Mouse (Mus musculus) c-Kit-positive CD71-positive TER-119-positive erythroid progenitor cells, embryonic 14.5 days (primary cell): ENCODE results near the gene Cdc42se1.

Experiments used
- DNase-seq: peaks from one replicate; pipeline ENCODE4 v3.0.0-alpha.2; 2013; ENCODE audit warnings: low spot score

The Cdc42se1 gene

DNA sequence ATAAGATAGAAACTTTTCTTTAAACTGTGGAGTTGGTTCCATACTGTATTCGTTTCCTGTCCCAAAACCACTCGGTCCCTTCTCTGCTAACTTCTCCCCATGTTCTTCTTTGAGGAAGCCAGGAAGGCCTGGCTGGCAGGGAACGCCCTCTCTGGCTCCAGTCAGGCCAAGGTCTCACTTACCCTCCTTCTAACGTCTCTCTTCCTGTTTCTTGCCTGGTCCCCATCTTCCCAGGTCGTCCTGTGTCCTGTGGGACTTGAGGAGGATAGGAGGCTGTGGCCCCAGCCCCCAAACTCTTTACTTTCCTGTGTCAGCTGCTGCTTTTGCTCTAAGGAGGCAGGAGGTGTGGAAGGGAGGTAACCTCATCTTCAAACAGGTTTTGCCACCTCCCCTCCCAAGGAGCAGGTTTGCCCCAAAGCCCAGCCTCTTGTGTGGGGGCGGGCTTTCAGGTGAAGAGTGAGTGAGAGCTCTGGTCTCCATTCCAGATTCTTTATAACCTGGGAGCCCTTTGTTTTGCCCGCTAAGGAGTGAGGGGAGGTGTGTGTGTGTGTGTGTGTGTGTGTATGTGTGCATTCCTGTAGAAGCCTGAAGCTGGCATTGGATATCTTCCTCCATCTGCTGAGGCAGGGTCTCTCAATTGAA lies 22.4 kb downstream of the Cdc42se1 start, which contains the start of gene Bnipl:
Bnipl (minus strand) TSS at position 411 of the 642 bp plus-strand sequence.
- DNase-seq, result no peak

DNA sequence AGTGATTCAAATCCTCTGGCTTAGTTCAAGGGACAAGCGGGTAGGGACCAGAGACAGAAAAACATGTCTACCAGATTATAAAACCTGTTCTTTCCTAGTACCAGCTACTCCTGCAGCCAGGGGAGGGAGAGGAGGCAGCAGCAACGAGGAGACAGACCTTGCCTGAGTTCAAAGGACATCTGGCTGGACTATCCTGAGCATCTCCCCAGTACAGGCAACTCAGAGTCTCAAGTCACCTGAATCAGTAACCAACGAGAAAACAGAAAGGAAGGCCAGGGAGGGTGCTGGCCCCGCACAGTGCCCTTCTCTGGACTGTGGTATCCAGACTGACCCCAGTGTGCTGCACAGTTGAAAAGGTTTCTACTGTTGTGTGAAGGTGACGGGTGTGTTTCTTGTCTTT lies 28.4 kb downstream of the Cdc42se1 start:
- no peak for DNase-seq

DNA sequence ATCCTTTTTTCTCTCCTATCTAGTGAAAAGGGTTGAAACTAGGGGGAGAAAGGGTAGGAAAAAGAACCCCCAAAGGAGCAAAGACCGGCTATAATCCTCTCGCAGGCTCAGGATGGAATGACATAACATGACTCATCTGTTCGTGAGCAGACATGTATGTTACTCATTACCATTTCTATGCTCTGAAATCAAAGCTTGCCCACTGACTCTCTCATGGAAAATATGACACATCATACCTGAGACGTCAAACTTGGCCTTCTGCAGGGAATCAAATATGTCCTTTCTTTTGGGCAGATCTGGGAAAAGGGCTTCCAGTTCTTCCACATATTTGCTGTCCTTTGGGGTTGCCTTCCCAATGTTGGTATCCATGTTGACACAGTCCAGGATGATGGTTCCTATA lies 33.4 kb downstream of the Cdc42se1 start:
- no peak for DNase-seq

DNA sequence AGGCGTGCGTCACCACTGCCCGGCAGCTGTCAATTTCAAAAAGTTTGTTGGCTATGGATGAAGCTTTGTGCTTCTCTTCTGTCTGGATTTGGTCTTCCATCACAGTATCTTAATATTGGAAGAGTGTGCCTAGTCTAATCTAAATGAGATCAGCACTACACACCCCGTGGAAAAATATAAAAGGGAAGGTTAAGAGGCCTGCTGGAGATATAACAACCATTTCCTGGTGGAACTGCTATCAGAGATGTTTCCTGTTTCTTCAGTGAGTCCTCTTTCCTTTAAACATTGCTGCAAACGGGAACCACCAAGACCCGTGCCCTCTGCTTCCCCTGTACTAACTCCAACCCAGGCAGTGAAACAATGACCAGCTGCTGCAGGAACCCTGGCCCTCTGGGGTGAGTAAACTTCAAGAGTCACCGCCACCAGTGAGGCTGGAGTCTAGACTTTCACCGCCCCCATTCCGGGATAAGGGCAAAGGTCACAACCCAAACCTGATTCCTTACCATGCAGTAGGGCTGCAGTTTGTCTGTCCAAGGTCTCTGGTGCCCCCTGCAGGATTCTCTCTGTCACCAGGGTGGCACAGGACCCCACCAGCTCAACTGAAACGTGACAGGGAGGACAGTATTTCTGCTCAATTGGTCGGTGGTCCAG lies 34.7 kb downstream of the Cdc42se1 start:
- peak; percentile 63 for DNase-seq

DNA sequence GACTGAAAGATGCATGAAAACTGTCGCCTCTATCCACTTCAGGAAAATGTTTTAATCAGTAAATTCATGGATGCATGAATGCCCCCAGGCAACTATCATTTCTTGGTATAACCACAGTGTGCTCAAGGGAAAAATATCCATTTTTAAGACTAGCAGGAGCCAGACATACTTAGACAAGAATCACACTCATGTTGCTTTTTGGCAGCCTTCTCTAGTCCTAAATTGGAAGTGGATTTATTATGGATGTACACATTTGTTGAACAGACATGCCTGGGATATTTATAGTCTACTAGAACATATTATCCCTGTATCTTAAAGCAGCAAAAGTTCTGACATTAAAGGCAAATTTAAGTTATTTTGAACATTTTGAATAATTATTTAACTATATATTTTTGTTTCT lies 36.2 kb downstream of the Cdc42se1 start:
- DNase-seq, result no peak

DNA sequence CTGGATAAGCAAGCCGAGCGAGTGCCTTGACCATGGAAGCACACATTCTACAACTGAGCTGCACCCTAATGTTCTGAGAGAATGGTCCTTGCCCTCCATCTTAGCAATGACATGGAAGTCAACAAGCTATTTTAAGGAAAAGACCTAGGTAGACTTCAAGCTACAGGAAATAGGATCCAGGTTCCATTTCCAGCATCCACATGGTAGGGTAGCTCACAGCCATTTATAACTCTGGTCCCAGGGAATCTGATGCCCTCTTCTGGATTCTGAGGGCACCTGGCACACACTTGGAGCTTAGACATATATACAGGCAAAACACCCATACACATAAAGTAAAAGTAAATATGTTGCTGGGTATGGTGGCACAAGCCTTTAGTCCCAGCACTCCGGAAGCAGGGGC lies 37.5 kb downstream of the Cdc42se1 start:
- DNase-seq, result no peak

DNA sequence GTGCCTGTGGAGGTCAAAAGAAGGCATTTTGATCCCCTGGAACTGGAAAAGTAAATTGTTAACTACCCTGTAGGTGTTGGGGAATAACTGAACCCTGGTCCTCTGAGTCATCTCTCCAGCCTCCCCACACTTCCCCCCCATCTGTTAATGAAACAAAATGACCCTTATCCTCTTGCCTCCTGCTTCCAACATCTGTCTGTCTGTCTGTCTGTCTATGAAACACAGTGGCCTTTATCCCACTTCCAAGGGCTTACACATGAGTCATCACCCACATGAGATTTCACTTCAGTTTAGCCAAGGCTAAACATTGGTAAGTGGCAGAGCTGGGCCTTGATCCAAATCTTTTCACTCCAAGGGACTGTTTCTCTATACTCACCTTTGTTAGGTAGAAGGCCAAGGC lies 39.3 kb downstream of the Cdc42se1 start:
- no peak for DNase-seq

DNA sequence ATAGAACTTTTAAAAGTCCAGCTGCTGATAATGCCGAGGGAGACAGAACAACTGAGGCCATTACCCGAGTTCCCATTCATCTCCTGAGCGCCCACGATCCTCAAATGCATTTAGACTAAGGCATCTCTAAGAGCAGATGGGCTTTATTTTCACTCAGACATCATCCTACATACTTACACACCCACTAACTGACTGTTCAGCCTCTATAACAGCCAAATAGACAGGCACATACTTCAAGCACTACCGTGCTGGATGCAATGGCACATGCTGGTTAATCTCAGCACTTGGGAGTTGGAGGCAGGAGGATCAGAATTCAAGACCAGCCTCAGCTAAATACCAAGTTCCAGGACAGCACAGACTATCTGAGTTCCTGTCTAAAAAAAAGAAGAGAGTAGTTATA lies 41.3 kb downstream of the Cdc42se1 start:
- DNase-seq, result no peak

DNA sequence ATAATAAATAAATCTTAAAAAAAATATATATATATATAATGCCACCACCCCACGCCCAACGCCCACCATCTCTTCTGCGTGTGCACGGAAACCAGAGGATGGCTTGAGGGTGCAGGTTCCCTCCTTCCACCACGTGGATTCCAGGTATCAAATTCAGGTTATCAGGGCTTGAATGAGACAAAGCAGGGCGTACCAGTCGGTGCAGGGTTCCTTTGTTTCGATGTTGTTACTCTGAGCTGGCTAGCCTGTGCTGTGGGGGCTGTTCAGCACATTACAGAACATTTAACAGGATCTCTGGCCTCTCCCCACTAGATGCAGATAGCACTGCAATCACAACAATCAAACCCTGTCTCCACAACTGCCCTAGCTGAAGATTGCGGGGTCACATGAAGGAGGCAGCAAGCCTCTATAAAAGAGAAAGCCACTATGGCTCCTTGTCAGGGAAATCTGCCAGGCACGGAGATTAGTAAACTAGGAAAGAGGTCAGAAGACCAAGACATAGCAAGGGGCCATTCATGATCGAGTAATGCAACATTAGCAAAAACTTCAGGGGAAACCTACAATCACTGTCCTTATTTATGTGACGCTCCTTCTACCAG lies 42.3 kb downstream of the Cdc42se1 start:
- no peak for DNase-seq

DNA sequence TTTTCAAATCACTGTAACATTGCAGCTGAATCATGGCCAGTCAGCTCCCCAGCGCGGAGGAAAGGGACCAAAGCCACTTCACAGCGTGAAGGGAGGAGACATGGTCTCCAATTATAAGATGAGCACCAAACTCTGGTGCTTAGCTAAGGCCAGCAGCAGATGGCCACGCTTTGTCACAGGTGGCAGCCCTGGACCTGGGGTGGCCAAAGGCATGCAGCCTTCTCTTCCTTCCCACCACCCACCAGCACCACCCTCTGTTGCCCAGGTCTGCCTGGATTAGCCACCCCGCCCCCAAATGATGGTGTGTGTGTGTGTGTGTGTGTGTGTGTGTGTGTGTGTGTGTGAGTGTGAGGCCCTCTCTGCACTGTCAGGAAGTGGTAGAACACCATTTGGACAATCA lies 44.9 kb downstream of the Cdc42se1 start:
- no peak for DNase-seq

DNA sequence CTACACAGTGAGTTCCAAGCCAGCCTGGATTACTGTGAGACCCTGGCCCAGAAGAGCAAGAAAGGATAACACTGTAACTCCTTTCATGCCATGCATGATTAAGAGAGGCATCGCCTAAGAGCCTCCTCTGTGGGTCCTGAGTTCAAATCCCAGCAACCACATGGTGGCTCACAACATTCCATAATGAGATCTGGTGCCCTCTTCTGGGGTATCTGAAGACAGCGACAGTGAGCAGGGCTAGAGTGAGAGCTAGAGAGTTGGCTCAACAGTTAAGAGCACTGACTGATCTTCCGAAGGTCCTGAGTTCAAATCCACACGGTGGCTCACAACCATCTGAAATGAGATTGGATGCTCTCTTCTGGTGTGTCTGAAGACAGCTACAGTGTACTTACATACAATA lies 45.9 kb downstream of the Cdc42se1 start:
- no peak for DNase-seq

DNA sequence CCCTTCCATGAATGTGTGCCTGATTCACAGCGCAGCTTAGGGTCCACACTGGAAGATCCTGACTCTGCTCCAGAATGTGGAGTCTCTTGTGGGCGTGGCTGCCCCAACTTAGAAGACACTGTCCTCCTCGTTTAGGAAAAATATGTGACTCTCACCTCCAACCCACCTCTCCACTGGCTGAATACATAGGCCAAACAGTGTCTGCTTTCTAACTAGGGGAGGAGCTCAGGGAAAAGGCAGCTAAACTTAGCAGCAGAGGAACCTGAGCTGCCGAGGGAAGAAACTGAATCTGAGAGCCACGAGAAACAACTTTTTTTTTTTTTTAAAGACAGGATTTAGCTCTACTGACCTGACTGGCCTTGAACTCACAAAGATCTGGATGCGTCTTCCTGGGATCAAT lies 46.6 kb downstream of the Cdc42se1 start:
- no peak for DNase-seq

DNA sequence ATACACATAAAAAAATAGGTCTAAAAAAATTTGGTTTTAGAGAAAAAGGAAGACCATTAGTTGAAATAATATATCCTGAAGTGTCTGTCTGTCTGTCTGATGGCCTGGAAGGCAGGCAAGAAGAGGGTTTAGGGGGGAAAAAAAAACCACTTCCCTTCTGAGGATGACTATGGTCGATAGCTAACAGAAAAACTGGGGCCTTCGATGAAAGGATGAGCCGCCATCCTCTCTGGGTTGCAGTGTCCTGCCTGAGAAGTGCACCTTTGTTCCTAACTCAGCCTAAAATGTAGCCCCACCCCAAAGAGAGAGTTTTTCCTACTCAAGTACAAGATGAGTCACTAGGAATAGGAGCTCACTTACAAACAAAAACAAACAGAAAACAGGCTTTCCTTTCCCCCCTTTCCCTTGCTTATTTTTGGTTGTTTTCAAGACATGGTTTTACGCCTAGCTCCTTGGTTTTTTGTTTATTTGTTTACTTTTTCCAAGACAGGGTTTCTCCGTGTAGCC lies 47.9 kb downstream of the Cdc42se1 start:
- DNase-seq, result no peak

DNA sequence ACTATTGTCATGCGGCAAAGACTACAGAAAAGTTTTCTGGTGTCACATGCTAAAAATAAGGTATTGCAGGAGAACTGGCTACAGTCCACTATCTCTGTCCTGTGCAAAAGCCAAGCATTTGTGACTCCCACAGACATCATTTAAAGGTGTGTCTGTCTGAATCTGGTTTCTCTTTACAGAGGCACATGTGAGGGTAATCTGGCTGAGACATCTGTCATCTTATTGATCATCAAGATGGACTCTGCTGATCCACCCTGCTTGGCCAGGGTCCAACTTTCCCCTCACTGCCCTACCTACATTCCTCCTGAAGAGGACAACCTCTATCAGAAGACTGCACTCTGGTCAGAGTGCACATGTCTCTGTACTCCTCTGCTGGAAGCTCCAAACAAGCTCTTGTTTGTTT lies 48.6 kb downstream of the Cdc42se1 start:
- no peak for DNase-seq

DNA sequence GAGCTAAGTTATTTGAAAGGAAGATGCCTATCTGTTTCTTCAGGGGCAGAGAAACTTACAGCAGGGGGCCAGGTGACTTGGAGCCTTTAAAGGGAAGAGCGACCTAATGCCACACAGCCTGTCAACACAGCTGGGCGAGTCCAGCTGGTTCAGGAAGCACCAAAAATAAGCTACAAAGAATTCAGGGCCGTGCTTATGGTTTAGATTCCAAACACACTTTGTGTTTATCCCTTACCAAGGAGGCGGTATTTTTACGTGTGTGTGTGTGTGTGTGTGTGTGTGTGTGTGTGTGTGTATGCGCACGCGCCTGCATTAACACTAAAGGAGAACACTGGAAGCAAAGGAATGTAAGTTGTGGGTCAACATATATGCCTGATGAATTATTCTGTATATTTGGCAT lies 52.2 kb downstream of the Cdc42se1 start:
- no peak for DNase-seq

DNA sequence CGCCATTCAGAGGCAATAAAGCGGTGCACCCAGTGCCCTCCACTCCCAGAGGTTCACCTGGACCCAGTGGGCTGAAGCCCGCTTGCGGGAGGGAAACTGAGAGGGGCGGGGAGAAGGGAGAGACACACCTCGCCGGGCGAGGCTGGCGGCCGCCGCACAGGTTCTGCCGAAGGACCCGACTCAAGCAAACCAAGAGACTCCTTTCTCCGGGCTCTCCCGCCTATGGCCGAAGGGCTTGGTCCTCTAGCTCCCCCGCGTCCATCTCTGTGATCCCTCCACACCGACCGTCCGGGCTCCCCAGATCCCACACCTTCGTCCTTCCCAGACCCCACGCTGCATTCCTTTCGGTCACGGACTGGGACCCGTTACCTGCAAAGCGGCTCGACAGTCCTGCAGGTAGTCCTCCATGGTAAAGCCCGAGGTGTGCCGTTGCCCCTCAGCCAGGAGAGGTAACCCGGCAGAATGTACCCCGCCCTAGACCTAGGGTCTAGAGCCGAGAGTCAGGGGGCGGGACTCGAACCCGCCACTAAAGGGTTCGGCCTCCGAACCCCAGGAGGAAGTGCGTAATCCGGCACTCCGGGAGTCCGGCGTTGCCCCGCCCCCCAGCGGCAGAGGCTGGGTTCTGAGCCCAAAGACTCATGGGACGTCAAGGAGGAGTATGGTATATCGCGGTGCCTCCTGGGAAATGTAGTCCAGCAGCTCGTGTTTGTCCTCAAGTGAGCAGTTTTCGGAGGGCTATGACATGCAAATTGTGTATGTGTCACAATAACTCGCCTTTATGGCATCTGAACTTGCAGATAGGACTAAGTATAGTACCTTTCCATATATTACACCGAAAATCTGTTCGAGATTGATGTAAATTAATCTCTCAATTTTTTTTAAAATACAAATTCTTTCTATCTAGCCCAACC lies 52.9 kb downstream of the Cdc42se1 start, which contains the start of the genes Mindy1 and Prune1:
Mindy1 (plus strand) TSS at position 130 of the 911 bp plus-strand sequence.
Prune1 (minus strand) TSS at position 861 of the 911 bp plus-strand sequence.
- peak; percentile 98 for DNase-seq

DNA sequence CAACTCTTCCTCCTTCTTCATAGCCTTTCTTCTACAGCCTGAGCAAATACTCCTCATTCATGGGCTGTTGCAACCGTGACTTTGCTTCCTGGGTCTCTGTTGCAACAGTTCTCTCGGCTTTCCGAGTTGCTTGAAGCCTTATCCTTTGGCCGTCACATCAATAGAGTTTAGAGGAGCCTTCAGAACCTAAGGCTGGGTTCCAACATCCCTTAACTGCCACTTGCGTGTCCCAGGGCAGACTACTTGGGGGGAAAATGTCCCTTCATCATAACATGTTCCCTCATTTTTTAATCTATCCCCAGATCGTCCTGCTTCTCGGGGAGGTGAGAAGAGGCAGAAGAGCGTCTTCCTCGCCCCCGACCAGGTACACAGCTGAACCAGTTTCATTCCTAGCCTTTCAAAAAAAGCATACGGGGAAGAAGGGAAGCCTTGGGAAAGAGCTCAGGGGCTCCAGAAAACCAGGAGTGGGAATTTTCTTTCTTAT lies 53.9 kb downstream of the Cdc42se1 start:
- peak; percentile 59 for DNase-seq

DNA sequence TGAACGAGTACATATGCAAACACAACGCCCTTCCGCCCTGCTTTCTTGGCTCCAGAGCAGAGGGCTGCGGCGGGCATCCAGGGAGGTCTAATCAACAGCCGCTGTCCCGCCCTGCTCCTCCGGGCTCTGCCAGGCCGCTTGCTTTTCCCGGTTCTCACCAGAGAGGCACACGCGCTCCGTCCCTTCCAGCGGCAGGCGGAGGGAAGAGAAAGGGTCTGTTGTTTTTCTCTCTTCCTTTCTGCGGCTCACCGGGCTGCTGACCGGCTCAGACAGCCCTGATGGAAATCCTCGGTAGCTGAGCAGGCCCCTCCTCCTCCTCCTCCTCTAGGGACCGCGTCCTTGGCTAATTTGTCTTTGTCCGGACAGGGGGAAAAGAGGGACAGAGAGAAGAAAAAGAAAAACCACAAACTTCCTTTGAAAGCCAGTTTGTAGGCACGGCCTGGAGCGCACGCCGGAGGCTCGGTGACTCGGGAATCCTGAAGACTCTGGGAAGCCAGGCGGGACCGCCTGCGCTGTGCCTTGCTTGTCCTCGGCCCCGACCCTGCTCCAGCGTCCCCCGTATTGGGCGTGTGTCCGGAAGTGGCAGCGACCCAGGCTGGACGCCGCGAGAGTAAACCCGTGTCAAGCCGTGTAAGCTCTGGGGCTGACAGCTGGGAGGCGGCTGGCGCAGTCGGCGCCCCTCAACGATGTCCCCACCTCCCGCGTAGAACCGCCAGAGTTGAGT lies 54.5 kb downstream of the Cdc42se1 start:
- peak; percentile 78 for DNase-seq

DNA sequence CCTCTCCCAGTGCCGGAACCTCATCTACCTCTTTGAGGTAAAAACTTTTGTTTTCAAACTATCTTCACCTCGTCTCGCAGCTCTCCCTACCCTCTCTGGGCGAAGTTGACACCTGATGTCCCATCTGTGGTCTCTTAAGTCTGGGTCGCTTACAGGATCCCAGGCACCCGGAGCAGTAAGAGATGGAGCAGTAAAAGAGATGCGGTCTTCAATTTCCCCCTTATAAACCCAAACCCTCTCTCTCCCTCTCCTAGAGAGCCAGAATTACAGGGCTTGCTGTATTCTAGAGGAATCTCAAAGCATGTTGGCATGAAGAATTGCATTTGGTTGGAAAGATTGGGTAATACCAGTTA lies 55.0 kb downstream of the Cdc42se1 start:
- no peak for DNase-seq

DNA sequence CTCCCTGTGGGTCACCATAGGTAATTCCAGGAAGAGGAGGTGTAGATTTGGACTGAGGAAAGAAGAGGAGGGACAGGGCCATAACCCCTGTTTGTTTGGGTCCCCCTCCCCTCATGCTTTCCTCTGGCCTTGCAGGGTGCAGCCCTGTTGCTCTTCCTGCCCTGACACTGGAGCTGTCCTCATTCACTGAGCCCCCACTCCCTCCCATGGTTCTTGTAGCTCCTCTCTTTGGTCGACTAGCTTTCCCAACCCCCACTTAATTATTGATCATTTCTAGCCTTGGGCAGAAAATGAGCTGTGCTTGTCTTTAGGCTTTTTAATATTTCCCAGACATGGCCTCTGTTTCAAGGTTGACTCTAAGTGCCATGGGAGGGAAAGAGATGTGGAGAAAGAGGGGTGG lies 55.5 kb downstream of the Cdc42se1 start:
- no peak for DNase-seq

DNA sequence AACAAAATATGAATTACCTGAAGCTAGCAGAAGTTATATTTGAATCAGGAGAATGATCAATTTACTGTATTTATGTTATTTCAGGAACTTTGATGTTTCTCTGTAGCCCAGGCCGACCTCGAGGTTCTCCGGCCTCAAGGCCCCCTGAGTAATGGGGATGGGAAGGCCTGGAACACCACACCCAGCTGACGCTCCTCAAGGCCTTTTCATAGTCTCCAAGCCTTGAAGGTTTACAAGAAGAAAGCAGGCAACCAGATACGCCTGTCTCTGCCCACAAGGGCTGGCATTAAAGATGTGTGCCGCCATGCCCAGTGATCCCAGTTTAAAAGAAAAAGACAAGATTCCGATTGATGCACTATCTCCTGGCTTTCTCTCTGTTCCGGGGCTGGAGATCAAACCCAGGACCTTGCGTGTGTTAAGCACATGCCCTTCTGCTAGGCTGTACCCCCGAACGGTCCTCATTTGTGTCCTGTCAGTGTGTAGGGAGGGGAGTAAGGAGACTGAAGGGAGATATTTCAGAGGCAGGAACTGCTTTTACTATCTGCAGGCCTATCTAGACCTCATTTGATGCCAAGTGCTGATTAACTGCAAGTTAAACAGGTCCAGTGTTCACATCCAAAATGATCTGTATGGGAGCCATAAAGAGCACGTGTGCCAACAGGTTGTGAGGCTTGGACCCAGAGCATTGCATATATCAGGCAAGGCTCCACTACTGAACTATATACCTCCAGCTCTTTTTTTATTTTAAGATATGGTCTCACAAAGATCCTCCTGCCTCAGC lies 56.2 kb downstream of the Cdc42se1 start:
- no peak for DNase-seq
